9 mouse cellular contexts compared by ENCODE assay signal in the genomic region with DNA sequence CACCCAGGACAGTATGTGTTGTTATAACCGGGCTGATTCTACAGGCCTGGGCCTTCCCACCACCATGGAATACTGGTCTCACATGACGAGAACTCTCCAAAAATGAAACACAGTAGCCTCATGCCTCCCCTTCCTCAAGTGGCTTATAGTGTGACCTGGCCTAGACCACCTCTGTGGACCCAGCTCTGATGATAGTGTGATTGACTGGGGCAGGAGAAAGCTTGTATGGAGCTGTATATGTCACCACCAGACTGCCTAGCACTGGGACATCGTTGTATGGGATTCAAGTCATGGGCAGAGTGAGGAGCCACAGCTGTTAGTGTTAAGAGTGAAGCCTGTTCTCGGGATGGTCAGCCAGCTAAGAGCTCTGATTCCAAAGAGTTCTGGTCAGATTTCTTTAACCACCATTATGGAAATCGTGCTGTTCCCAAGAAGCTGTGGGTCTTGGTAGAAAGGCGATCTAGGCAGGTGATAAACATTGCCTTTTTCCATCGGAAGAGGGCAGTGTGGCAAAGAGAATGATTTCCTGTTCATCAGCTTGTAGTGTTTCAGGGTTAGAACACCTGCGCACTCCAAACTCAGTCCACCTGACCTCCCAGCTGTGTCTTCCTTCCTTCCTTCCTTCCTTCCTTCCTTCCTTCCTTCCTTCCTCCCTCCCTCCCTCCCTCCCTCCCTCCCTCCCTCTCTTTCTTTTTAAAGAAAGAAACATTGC. TPM values are rescaled to one million over a fixed set of nuclear protein-coding genes. Genes with fewer than 3 reads are reported as not detected.
DNase-seq lines count a peak whose midpoint lies in the region; ATAC-seq lines count a peak whose summit lies in the region.
"Had no signal": no experiment of that assay in that cellular context is flagged by ENCODE, and none has a peak within 500 bp of the region (broad histone marks: within the 10 kb centered on the region; RNA-seq: fewer than 3 reads in every experiment).

No protein-coding gene starts in this region.

- H3K4me2 ChIP-seq in midbrain, embryonic 15.5 days: no peak overlapping the region
- H3K4me2 ChIP-seq: neural tube, embryonic 13.5 days had no signal

- H3K4me3 ChIP-seq in midbrain, embryonic 15.5 days: no peak overlapping the region
- H3K4me3 ChIP-seq: neural tube, embryonic 13.5 days had no signal

- intact Hi-C loops in left cerebral cortex, postnatal 14 days (cut with DNase I): loop anchor here (2.0 to 5.0 kb wide), 3 partner anchors 95 to 364 kb away; no protein-coding TSS in a partner anchor

- no peaks in the 10 kb centered on the region for H3K9me3 ChIP-seq in midbrain, embryonic 15.5 days
- H3K9me3 ChIP-seq: neural tube, embryonic 13.5 days had no signal

- H3K27ac ChIP-seq in midbrain, embryonic 15.5 days: no peak overlapping the region
- H3K27ac ChIP-seq: neural tube, embryonic 13.5 days had no signal

- no peaks in the 10 kb centered on the region for H3K4me1 ChIP-seq in midbrain, embryonic 15.5 days
- H3K4me1 ChIP-seq: neural tube, embryonic 13.5 days had no signal

- ATAC-seq in midbrain, embryonic 15.5 days (replicated peaks): no peak

- no peaks in the 10 kb centered on the region for H3K36me3 ChIP-seq in midbrain, embryonic 15.5 days (replicated peaks)
- H3K36me3 ChIP-seq: neural tube, embryonic 13.5 days had no signal

- no peaks in the 10 kb centered on the region for H3K27me3 ChIP-seq in midbrain, embryonic 15.5 days (replicated peaks)
- H3K27me3 ChIP-seq: neural tube, embryonic 13.5 days had no signal

- 63% methylated on average over 8 of the region's 8 CpGs for WGBS in midbrain, embryonic 15.5 days

- no peak overlapping the region for H3K9ac ChIP-seq in midbrain, embryonic 15.5 days
- H3K9ac ChIP-seq: neural tube, embryonic 13.5 days had no signal

- DNase-seq in adrenal gland, postnatal 14 days: peak; percentile 22
- no peak for DNase-seq in adrenal gland, adult 2 months
- DNase-seq in left cerebral cortex, postnatal 14 days (ENCODE audit: low spot score in 2 of 2): peak; percentile 42 to 64
- DNase-seq in left cerebral cortex, adult 11 months (ENCODE audit: low spot score): no peak
- DNase-seq in c-Kit-positive CD71-positive TER-119-negative erythroid progenitor cells, embryonic 14.5 days (ENCODE audit: low read depth): peak; percentile 56
- DNase-seq in kidney, postnatal 14 days: peak; percentile 48
- peak; percentile 34 for DNase-seq in right cerebral cortex, postnatal 25 days

RNA-seq across cellular contexts. Expression of a gene that starts 7.5 kb away (rescaled TPM):
- total RNA-seq in adrenal gland, postnatal 14 days (2021): 41.7 and 44.4 TPM in 2 replicates
- 10 to 100 TPM; 27.6 to 47.5 TPM for total RNA-seq in adrenal gland, adult 2 months (2021)
- polyA plus RNA-seq in adrenal gland, adult 2 months (2012; rRNA removed): 34.0 and 58.3 TPM in 2 replicates
- total RNA-seq in left cerebral cortex, postnatal 14 days (2021): 1 to 10 TPM; 5.2 to 5.4 TPM
- 1.5 and 3.1 TPM in 2 replicates for polyA plus RNA-seq in midbrain, embryonic 15.5 days (2015; fragmentation: Nextera tagmentation; extraction: Ambion mirVana)

RNA-seq across cellular contexts. Expression of a gene that starts 45.3 kb away (rescaled TPM):
- 40.9 and 44.2 TPM in 2 replicates for total RNA-seq in adrenal gland, postnatal 14 days (2021)
- 10 to 100 TPM; 29.6 to 39.3 TPM for total RNA-seq in adrenal gland, adult 2 months (2021)
- polyA plus RNA-seq in adrenal gland, adult 2 months (2012; rRNA removed): 7.5 and 7.6 TPM in 2 replicates
- total RNA-seq in left cerebral cortex, postnatal 14 days (2021): 10 to 100 TPM; 37.6 to 39.1 TPM
- 80.1 and 83.7 TPM in 2 replicates for polyA plus RNA-seq in midbrain, embryonic 15.5 days (2015; fragmentation: Nextera tagmentation; extraction: Ambion mirVana)

RNA-seq across cellular contexts. Expression of a gene that starts 45.3 kb away (rescaled TPM):
- total RNA-seq in adrenal gland, postnatal 14 days (2021): 59.7 and 62.8 TPM in 2 replicates
- 10 to 100 TPM; 62.8 to 83.5 TPM for total RNA-seq in adrenal gland, adult 2 months (2021)
- 221 and 236 TPM in 2 replicates for polyA plus RNA-seq in adrenal gland, adult 2 months (2012; rRNA removed)
- total RNA-seq in left cerebral cortex, postnatal 14 days (2021): 10 to 100 TPM; 70.4 to 73.6 TPM
- polyA plus RNA-seq in midbrain, embryonic 15.5 days (2015; fragmentation: Nextera tagmentation; extraction: Ambion mirVana): 86.6 and 88.5 TPM in 2 replicates

RNA-seq across cellular contexts. Expression of a gene that starts 57.6 kb away (rescaled TPM):
- total RNA-seq in adrenal gland, postnatal 14 days (2021): 0.30 and 0.85 TPM in 2 replicates
- under 1 TPM; 0.14 to 0.17 TPM for total RNA-seq in adrenal gland, adult 2 months (2021)
- 0.06 and 0.08 TPM in 2 replicates for polyA plus RNA-seq in adrenal gland, adult 2 months (2012; rRNA removed)
- total RNA-seq in left cerebral cortex, postnatal 14 days (2021): under 1 TPM; 0.06 to 0.18 TPM
- polyA plus RNA-seq in midbrain, embryonic 15.5 days (2015; fragmentation: Nextera tagmentation; extraction: Ambion mirVana): 0.05 and 0.11 TPM in 2 replicates

Comparison
In these comparisons a context has a peak if more than half of its experiments do, and no peak if none do; other contexts are left out.
1. DNase-seq: peak in adrenal gland, postnatal 14 days (single experiment), left cerebral cortex, postnatal 14 days (2 of 2), c-Kit-positive CD71-positive TER-119-negative erythroid progenitor cells, embryonic 14.5 days (single experiment), kidney, postnatal 14 days (single experiment) and right cerebral cortex, postnatal 25 days (single experiment); none in adrenal gland, adult 2 months (single experiment) and left cerebral cortex, adult 11 months (single experiment).